Mouse (Mus musculus) cerebellum, adult 2 months (tissue): ENCODE measurements around the gene Shc2.

Experiments used
- CTCF ChIP-seq: fragments of 200-500 bp; IDR thresholded peaks from 2 replicates; pipeline ENCODE4 v1.5.1; 2011; ENCODE audit warnings: low read depth, mild to moderate bottlenecking, control low read depth, low read length, moderate library complexity, borderline replicate concordance; ENCODE audit not compliant: insufficient read depth
- POLR2A ChIP-seq: fragments of 200-500 bp; IDR thresholded peaks from 2 replicates; pipeline ENCODE4 v1.6.1; 2011; ENCODE audit warnings: low read length, control low read depth, borderline replicate concordance; ENCODE audit not compliant: insufficient read depth

DNA sequence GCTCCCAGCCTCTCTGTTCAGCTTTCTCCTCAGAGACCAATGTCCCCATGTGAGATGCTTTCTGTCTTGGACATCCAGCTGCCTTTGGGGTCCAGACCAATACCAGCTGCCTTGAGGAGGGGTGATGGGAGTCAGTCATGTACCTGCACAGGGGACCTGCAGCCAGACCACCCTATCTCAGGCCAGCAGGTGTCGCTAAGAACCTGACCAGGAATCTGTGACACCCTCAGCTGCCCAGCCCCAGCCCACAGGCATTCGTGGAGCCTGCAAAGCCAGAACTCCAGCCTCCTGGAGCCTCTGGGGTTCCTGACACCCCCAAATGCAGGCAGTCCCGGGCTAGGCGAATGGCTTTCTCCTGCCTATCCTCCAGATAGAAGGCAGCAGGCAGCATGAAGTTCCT lies 21.1 kb upstream of the Shc2 start:
- TF ChIP-seq CTCF (no peak), POLR2A (no peak)
